Comparison of ENCODE assay signal across 29 mouse cellular contexts in the genomic region with DNA sequence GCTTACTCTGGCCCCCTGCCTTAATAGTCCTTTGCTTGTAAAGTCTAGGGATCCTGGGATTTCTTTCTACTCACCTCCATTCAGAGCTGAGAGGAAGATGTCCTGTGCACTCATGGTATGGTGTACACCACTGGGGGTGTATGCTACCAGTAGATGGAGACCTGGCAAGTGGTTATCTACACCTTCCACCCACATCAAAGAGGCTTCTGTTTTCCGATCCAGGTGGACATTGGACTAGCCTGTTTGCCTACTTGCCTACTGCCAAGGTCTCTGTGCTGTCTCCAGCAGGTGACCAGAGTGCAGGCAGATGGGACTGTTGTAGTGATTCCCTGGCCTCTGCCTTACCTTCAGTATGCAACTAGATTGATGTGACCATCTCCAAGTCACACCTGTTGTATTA. TPM values are rescaled to one million over a fixed set of nuclear protein-coding genes. Genes with fewer than 3 reads are reported as not detected.
DNase-seq lines count a peak whose midpoint lies in the region; ATAC-seq and TF ChIP-seq lines count a peak whose summit lies in the region.
"Had no signal": no experiment of that assay in that cellular context is flagged by ENCODE, and none has a peak within 500 bp of the region (broad histone marks: within the 10 kb centered on the region; RNA-seq: fewer than 3 reads in every experiment).

No protein-coding gene starts in this region.

- DNase-seq in liver = peak; percentile 12
- DNase-seq in stomach, postnatal 0 days (ENCODE audit: low spot score) = no peak
- DNase-seq in cerebellum, postnatal 10 days = no peak
- no peak for DNase-seq in layer of hippocampus, postnatal 10 days (ENCODE audit: low spot score in 2 of 2)
- DNase-seq in lung, postnatal 14 days = no peak
- DNase-seq: adrenal gland, adult 8-10 months; adrenal gland, postnatal 25 days; cerebellum, adult 11-12 months; cerebellum, adult 8-10 months; cerebellum, postnatal 14 days; gastrocnemius, postnatal 10 days; gastrocnemius, postnatal 36 days; heart, adult 2 months; heart, postnatal 14 days; heart, postnatal 4 days had no signal

- H3K27ac ChIP-seq in liver, embryonic 12.5 days = no peak overlapping the region
- H3K27ac ChIP-seq in liver, embryonic 15.5 days (replicated peaks) = no peak overlapping the region
- no peak overlapping the region for H3K27ac ChIP-seq in stomach, postnatal 0 days (replicated peaks)
- H3K27ac ChIP-seq: forebrain, embryonic 10.5 days; heart, adult 2 months; heart, embryonic 10.5 days; heart, embryonic 13.5 days; hindbrain, embryonic 14.5 days had no signal

- TF ChIP-seq EP300 in stomach, postnatal 0 days (optimal IDR thresholded peaks at IDR 0.05) = no peak

- TF ChIP-seq CTCF in stomach, postnatal 0 days (IDR thresholded peaks at IDR 0.05; ENCODE audit: low read depth) = no peak

- H3K9me3 ChIP-seq in liver, embryonic 12.5 days (replicated peaks) = 0 out of 2 replicates have a peak, but pooled peaks cover 5% of the 10 kb centered on the region
- H3K9me3 ChIP-seq in liver, embryonic 15.5 days (replicated peaks) = no peaks in the 10 kb centered on the region
- no peaks in the 10 kb centered on the region for H3K9me3 ChIP-seq in stomach, postnatal 0 days (ENCODE audit: control insufficient read depth, low read length)
- H3K9me3 ChIP-seq: forebrain, embryonic 10.5 days; heart, embryonic 10.5 days; heart, embryonic 13.5 days had no signal

- peak; percentile 55; the same call in 1 of the 2 replicates for ATAC-seq in liver, embryonic 12.5 days
- peak; percentile 70 for ATAC-seq in liver, embryonic 15.5 days (ENCODE audit: insufficient read depth)
- ATAC-seq in stomach, postnatal 0 days (ENCODE audit: low FRiP score, low TSS enrichment) = 0 out of 2 replicates have a peak, but pooled peaks have one; percentile 38
- ATAC-seq: activated CD4-positive, CD25-positive, alpha-beta regulatory T cell, adult 4 months; forebrain, embryonic 16.5 days had no signal

- no peak overlapping the region for H3K9ac ChIP-seq in liver, embryonic 12.5 days
- H3K9ac ChIP-seq in liver, embryonic 15.5 days = no peak overlapping the region
- no peak overlapping the region for H3K9ac ChIP-seq in stomach, postnatal 0 days (ENCODE audit: low read length)
- H3K9ac ChIP-seq: heart, embryonic 13.5 days; hindbrain, embryonic 14.5 days had no signal

- no peaks in the 10 kb centered on the region for H3K27me3 ChIP-seq in liver, embryonic 12.5 days (replicated peaks)
- no peaks in the 10 kb centered on the region for H3K27me3 ChIP-seq in liver, embryonic 15.5 days
- H3K27me3 ChIP-seq in stomach, postnatal 0 days (ENCODE audit: control insufficient read depth, insufficient read depth, low read length) = no peaks in the 10 kb centered on the region
- H3K27me3 ChIP-seq: heart, embryonic 13.5 days had no signal

- 57% methylated on average over 1 of the region's 1 CpGs for WGBS in liver, embryonic 12.5 days (ENCODE audit: insufficient replicate concordance)
- WGBS in liver, embryonic 15.5 days (ENCODE audit: insufficient replicate concordance) = 65% methylated on average over 1 of the region's 1 CpGs
- WGBS in stomach, postnatal 0 days = 80% methylated on average over 1 of the region's 1 CpGs

- no peaks in the 10 kb centered on the region for H3K4me1 ChIP-seq in liver, embryonic 12.5 days
- H3K4me1 ChIP-seq in liver, embryonic 15.5 days (replicated peaks) = no peaks in the 10 kb centered on the region; the same call in 1 of the 2 replicates
- H3K4me1 ChIP-seq in stomach, postnatal 0 days (replicated peaks; ENCODE audit: control insufficient read depth, insufficient read depth) = no peaks in the 10 kb centered on the region
- H3K4me1 ChIP-seq: heart, embryonic 10.5 days; heart, embryonic 13.5 days had no signal

- 0 out of 2 replicates have a peak, but pooled peaks cover 4% of the 10 kb centered on the region for H3K36me3 ChIP-seq in liver, embryonic 12.5 days
- H3K36me3 ChIP-seq in liver, embryonic 15.5 days (replicated peaks) = peaks cover 4% of the 10 kb centered on the region
- no peaks in the 10 kb centered on the region for H3K36me3 ChIP-seq in stomach, postnatal 0 days (ENCODE audit: control insufficient read depth, insufficient read depth, low read length)
- H3K36me3 ChIP-seq: forebrain, embryonic 10.5 days; heart, embryonic 10.5 days; heart, embryonic 13.5 days had no signal

- H3K4me3 ChIP-seq in liver, embryonic 12.5 days = no peak overlapping the region
- no peak overlapping the region for H3K4me3 ChIP-seq in liver, embryonic 15.5 days (replicated peaks)
- no peak overlapping the region for H3K4me3 ChIP-seq in stomach, postnatal 0 days (ENCODE audit: low read depth, low read length)
- H3K4me3 ChIP-seq: forebrain, embryonic 10.5 days; heart, adult 2 months; heart, embryonic 10.5 days; heart, embryonic 13.5 days had no signal

- H3K4me2 ChIP-seq in liver, embryonic 12.5 days = no peak overlapping the region
- H3K4me2 ChIP-seq in liver, embryonic 15.5 days = no peak overlapping the region
- H3K4me2 ChIP-seq in stomach, postnatal 0 days (replicated peaks; ENCODE audit: low read depth) = no peak overlapping the region
- H3K4me2 ChIP-seq: heart, embryonic 13.5 days; hindbrain, embryonic 14.5 days had no signal

RNA-seq across cellular contexts. Expression of a gene that starts 5.5 kb away (rescaled TPM):
- 2.3 and 2.7 TPM in 2 replicates for polyA plus RNA-seq in liver, embryonic 12.5 days (2016; fragmentation: Nextera tagmentation; extraction: Ambion mirVana)
- polyA plus RNA-seq in liver, embryonic 15.5 days (2015; fragmentation: Nextera tagmentation; extraction: Ambion mirVana) = 6.5 and 7.5 TPM in 2 replicates
- 0.62 and 1.1 TPM in 2 replicates for polyA plus RNA-seq in stomach, postnatal 0 days (2015; fragmentation: Nextera tagmentation; extraction: Ambion mirVana)
- 1 to 10 TPM; 4.4 to 5.5 TPM for total RNA-seq in layer of hippocampus, postnatal 10 days (2021)
- total RNA-seq: gastrocnemius, adult 18-20 months; gastrocnemius, postnatal 10 days; gastrocnemius, postnatal 36 days; granulocyte monocyte progenitor cell, adult 5-6 weeks; heart, adult 2 months; heart, postnatal 14 days; heart, postnatal 4 days had no signal
- polyA plus RNA-seq: activated CD4-positive, CD25-positive, alpha-beta regulatory T cell, adult 4 months; heart, embryonic 16.5 days had no signal

RNA-seq across cellular contexts. Expression of a gene that starts 32.3 kb away (rescaled TPM):
- not detected in 2 replicates for polyA plus RNA-seq in liver, embryonic 12.5 days (2016; fragmentation: Nextera tagmentation; extraction: Ambion mirVana)
- not detected in 2 replicates for polyA plus RNA-seq in liver, embryonic 15.5 days (2015; fragmentation: Nextera tagmentation; extraction: Ambion mirVana)
- polyA plus RNA-seq in stomach, postnatal 0 days (2015; fragmentation: Nextera tagmentation; extraction: Ambion mirVana) = 0.04 and 0.23 TPM in 2 replicates
- total RNA-seq in layer of hippocampus, postnatal 10 days (2021) = not detected
- total RNA-seq: adrenal gland, postnatal 25 days; gastrocnemius, adult 18-20 months; gastrocnemius, postnatal 10 days; gastrocnemius, postnatal 36 days; granulocyte monocyte progenitor cell, adult 5-6 weeks; heart, adult 2 months; heart, postnatal 14 days; heart, postnatal 4 days had no signal
- polyA plus RNA-seq: activated CD4-positive, CD25-positive, alpha-beta regulatory T cell, adult 4 months; embryonic facial prominence, embryonic 11.5 days; embryonic facial prominence, embryonic 14.5 days; forebrain, embryonic 10.5 days; forebrain, embryonic 16.5 days; heart, adult 2 months; heart, embryonic 10.5 days; heart, embryonic 13.5 days; heart, embryonic 16.5 days; hindbrain, embryonic 11.5 days; hindbrain, embryonic 14.5 days had no signal
